Mouse (Mus musculus) C2C12 (cell line): ENCODE measurements around the gene Crebl2.

Experiments
- CEBPB ChIP-seq: IDR thresholded peaks from one replicate; pipeline ENCODE4 v1.6.1; 2011; ENCODE audit warnings: low read depth, mild to moderate bottlenecking, control low read depth, moderate library complexity
- CTCF ChIP-seq: IDR thresholded peaks from one replicate; pipeline ENCODE4 v1.5.1; 2011; ENCODE audit not compliant: control insufficient read depth, insufficient read depth, insufficient read length
- FOSL1 ChIP-seq: IDR thresholded peaks from one replicate; pipeline ENCODE4 v1.8.0; 2011; ENCODE audit warnings: mild to moderate bottlenecking, low read length; ENCODE audit not compliant: poor library complexity, insufficient read depth, severe bottlenecking
- MYOG ChIP-seq: IDR thresholded peaks from one replicate; pipeline ENCODE4 v1.6.1; 2011; ENCODE audit not compliant: control insufficient read depth, insufficient read length; ENCODE audit errors: extremely low read depth
- USF1 ChIP-seq: IDR thresholded peaks from one replicate; pipeline ENCODE4 v1.6.1; 2011; ENCODE audit warnings: low read depth, mild to moderate bottlenecking, control low read depth, moderate library complexity

GRCm38 (mm10) chr6:134860275-134860674 lies 30.3 kb downstream of the Crebl2 start:
- TF ChIP-seq FOSL1: no peak
- no peak for TF ChIP-seq USF1
- no peak for TF ChIP-seq CTCF
- no peak for TF ChIP-seq MYOG
- no peak for TF ChIP-seq CEBPB
